Mouse (Mus musculus) thymus, postnatal 14 days (tissue): ENCODE results near the gene Rgs9.
A peak's percentile ranks its signal among the peaks of the same experiment; 100 is the strongest.
"Not testable (repeated sequence)": the region's sequence is repeated elsewhere in the genome, so short reads cannot be mapped to it uniquely, and the experiment has no call there.

Experiments used
- DNase-seq: peaks from one replicate; pipeline ENCODE4 v3.0.0; 2021

The Rgs9 gene

DNA sequence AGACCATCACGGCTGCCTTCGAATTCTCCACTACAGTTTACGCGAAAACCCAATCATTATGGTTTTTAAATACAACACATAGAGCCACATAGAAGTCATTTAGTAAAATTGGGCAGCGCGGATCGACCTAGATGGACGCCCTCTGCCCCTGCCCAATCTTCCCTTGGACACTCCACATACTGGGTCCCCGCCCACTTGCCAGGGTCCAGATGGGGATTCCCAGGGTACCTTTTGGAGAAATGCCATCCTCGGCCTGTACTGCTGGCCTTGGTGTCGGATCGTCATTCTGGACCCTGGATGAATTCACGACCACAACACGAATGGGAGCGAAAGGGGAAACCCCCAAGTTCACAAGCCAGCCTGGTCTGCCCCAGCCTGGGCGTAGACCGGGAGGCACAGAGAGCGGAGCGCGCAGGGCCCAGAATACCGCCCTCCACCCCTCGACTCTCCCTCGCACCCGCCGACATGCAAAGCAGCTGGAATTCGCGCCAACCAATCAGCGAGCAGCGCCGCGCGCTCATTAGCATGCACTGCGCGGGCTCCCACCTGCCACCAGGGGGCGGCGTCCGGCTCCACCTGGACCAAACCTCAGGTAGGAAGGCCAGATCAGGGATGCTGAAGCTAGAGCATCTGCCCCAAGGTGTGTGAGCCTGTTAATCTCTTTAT is at the start of gene Rgs9:
TSS of gene Rgs9 (minus strand) at position 420 of the 666 bp plus-strand sequence.
- peak; percentile 95 for DNase-seq

DNA sequence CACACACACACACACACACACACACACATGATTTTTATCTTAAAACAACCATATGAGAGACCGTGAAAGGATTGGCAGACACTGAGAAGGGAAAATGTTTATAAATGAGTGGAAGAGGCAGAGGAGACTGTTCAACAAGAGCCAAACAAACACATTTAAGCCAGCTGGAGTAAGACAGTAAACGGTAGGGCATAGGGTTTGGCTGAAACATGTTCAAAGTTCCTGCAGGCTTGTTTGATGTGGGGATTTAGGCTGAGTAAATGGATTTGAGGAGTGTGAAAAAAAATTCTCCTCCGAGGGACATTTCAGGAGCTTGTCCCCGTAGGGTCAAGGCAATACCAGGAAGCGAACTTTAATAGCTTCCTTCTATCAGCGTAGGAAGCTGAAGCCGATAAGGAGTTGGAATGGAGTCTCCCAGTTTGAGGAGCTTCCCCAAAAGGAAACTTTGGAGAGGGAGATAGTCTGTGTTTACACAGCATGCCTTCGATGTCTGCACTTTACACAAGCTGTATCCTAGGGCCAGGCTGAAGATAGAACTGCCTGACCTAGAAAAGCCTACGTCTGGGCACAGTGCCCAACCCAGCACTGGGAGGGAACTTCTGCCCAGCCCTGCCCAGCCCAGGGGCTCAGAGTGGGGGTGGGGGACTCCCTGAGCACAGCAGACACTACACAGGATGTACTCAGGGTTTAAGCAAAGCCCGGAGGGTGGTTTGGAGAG is 49.5 kb upstream of the Rgs9 start:
- DNase-seq: peak; percentile 58

DNA sequence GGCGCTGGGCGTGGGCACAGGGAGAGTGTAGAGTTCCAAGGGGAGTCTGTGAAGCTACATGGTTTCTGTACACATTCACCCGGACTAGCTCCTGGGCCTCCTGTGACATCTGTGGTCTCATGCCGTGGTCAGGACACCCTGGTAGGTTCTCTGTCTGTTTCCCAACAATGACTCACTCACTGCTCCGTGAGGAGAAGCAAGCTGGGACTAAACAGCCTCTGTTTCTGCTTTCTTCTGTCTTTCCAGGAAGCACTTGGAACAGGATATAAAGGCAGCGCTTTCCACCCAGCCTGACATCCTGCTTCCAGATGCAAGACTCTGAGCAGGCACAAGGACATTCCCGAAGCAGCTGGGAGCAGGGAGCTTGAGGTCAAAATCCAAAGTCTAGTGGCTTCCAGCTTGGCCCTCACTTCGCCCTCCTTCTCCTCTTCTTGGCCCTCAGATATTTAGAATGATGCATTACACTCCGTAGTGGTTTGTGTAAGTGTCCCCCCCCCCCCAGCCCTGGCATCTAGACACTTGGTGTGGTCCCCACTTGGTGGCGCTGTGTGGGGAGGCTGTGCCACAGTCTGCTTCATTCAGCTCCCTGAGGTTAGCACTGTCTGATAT is 46.2 kb upstream of the Rgs9 start:
- DNase-seq: peak; percentile 43

DNA sequence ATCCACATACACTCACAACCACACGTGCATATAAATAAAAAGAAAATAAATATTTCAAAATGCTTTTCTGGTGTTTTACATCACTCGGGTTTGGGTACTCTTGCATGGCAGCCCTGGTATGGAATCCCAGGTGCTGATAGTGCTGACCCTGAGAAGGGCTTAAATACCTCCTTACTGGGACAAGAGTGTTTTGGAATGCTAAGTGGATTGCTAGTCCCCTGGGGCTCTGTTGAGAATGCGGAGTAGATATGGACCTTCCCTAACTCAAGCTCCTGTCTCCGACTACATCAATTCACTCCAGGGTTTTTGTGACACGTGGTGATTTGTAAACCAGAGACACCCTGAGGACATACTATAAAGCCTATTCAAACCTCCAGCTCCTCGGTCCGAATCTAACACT is 45.6 kb upstream of the Rgs9 start:
- DNase-seq: no peak

DNA sequence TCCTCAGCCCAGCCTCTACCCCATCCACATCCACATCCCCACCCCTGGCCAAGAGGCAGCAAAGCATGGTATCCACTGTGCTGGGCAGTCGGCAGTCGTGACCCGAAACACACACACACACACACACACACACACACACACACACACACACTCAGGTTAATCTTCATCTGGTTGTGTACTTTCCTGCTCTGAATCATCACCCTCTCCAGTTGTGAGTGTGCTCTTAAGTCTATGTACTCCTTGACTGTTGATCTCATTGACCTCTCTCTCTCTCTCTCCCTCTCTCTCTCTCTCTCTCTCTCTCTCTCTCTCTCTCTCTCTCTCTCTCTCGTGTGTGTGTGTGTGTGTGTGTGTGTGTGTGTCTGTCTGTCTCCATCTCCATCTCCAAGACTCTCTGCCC is 44.7 kb upstream of the Rgs9 start:
- not testable (repeated sequence) for DNase-seq

DNA sequence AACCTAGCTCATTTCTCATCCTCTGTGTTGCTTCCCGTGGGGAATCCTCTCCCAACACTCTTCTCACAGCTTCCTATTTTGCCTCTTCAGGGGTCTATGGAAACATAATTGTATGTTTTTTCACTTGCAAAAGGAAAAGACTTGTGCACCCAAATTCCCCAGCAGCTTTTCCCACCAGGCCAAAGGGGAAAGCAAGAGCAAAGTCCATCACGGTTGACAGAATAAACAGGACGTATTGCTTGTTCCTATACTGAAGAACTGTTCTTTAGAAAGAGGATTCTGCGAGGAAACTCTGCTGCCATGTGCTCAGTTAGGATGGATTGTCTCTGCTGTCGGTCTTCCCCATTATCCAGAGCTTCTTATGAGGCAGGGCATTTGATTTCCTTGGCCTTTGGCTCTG is 42.6 kb upstream of the Rgs9 start:
- no peak for DNase-seq

DNA sequence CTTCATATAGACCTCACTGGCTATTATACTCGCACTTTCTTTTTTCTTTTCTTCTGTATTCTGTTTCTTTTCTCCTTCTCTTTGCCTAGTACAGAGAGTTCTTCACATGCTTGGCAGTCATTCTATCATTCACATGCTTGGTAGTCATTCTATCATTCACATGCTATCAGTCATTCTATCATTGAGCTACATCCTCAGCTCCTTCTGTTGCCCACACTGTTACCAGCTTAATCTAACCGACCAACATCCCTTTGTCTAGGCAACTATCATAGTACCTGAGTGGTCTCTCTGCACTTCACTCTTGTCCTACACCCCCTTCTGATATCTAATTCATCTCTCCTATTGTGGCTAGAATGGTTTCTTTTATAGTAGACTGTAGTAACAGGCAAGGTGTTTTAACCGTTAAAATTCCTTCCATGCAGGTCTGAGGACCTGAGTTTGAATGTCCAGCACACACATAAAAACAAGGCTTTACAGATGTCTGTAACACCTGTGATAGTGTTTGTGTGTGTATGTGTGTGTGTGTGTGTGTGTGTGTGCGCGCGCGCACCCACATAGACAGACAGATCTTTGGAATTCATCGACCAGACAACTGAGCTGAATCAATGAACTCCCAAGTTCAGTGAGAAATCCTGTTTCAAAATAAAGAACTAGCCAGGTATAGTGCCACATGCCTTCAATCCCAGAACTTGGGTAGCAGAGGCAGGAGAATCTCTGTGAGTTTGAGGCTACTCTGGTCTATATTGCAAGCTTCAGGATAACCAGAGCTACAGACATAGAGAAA is 41.4 kb upstream of the Rgs9 start:
- DNase-seq: no peak

DNA sequence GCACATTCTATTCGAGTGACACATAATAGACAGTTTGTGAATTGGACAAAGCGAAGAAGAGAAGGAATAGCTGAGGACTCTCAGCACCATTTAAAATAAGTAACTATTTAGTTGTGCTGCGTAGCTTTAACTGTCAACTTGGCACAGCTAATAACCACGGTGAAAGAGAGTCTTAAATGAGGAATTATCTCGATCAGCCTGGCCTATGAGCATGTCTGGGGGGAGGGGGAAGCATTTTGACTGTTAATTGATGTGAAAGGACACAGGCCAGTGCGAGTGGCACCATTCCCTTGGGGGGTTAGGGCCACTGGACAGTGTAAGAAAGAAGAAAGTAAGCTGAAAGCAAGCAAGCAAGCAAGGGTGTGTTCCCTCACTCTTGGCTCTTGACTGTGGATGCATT is 38.0 kb upstream of the Rgs9 start:
- no peak for DNase-seq

DNA sequence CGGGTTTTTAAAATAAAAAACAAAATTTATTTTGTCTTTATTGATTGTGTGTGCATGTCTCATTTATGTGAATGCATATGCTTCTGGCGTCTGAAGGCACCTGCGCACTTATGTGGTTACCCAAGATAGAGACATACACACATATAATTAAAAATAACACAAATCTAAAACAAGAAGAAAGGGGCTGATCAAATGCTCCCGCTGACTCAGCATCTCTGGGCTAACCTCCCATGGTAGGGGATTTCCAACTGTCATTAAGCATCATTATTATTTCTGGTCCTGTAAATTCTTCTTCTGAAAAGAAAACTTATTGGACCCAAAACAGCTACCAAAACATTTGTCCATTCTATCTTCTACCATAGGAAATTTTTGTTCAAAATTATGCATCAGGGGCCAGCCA is 36.8 kb upstream of the Rgs9 start:
- no peak for DNase-seq

DNA sequence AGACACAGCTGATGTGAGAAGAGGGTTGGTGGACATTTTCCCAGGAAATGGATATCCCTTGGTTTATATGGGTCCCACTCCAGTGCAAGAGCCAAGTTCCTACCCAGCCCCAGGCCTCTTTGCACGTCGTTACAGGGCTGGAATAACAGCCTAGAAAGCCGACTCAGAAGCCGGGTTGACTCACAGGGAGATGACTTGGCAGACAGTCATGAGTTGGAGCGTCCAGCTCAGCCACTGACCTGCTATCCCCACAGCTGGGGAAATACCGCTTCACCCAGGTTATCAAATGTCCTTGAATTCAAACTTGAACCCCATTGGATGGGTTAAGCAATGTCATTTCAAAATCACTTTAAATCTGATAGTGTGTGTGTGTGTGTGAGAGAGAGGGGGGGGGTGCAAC is 34.8 kb upstream of the Rgs9 start:
- no peak for DNase-seq

DNA sequence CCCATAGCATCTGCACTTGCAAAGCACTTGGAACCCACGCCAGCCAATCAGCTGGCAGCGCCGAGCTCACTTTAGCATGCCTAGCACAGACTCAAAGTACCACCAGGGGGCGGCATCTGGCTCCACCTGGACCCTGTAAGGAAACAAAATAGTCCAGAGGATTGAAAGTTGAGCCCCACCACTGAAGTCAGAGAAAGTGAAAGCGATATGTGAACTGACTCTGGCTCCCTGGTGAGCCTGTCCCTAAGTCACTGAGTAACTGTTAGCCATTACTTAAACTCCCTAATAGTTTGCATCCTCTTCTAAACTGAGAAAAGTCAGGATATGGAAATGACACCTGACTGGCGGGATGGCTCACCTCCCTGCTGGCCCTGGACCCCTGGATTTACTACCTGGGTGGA is 33.5 kb upstream of the Rgs9 start:
- peak; percentile 97 for DNase-seq

DNA sequence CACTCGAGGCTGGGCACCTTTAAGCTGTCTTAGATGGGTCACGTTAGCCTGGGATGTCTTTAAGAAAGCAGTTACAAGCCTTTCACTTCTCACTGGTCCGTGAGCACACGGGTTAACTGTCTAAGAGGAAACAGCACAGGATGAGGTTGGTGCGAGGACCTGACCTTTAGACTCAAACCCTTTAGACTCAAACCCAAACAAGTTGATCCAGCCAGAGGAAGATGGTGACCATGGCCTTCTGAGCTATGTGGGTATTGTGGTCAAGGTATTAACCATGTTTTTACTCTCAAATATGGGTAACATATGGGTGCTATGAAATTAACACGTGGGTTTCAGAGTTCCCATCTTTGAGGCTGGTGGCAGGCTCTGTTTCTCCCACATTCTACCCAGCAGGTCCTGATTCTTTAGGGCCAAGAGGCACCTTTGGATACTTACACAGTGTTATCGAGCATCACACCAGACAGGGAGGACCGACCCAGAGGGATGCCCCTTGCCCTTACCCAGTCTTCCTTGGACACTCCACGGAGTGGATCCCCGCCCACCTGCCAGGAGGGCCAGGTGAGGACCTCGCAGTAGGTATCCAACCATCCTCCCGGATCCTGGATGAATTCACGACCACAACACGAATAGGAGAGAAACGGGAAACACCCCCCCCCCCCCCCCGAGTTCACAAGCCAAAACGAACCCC is 32.9 kb upstream of the Rgs9 start:
- no peak for DNase-seq

DNA sequence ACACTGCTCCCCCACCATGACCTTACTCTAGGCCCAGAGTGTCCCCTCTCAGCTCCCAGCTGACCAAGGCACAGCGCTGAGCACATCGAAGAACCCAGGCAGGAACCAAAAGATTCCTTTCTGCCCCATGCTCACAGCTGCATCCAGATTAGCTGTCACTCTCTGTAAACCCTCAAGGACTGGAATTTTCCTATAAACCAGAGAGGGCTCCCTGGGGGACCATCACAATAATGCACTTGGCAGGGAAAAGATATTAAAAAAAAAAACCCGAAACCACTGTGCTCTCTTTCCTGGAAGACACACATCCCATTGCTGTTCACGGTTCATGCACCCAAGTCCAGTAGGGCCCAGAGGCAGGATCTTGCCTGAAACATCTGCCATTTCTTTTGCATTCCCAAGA is 31.4 kb upstream of the Rgs9 start:
- no peak for DNase-seq

DNA sequence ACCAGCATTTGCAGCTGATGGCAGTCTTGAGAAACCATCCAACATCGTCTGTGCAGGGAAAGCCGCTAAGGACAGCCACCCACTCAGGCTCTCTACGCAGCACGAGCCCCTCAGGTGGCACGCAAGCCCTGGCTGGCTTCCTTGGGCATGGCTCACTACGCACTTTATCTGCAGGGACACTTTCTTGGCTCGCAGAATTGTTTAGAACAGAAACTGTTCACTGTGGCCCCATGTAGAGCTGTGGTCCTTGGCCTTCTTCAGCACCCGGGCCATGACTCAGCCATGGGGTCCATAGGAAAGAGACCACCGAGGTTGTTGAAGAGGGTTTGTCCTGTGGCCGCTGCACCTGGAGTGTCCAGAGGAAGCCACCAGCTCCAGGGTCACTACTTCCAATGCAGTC is 30.0 kb upstream of the Rgs9 start:
- DNase-seq: no peak

DNA sequence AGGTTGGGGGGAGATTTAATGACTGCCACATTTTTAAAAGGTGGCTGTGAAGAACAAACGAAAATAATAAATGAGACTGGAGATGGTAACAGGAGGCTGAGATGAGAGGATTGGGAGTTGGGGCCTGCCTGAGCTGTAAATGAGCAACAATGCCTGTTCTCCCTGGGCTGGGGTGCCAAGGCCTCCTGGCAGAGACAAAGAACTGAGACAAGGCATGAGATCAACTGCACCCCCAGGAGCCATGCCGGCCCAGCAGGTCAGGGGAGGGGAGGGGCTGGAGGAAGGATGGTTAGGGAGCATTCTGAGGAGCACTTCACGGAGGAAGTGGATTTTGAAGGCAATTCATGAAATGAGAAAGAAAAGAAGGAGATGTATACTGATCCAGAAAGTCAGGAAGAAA is 29.5 kb upstream of the Rgs9 start:
- DNase-seq: no peak

DNA sequence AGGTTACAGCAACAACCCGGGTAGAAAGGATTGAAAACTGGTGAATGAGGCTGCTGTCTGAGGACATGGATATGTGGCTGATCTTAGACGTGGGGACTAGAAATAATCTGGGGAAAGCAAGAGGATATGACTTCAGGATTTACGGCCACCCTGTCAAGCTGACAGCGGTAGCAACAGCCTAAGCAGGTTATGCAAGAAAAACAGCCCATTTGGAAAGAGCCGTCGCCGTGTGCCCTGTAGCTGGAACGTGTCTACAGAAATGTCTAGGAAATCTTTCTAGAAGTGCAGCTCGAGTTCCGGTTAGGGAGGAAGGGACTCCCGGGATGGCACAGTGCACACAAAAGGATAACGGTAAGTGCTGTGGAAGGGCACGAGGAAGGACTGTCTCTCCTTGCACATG is 28.3 kb upstream of the Rgs9 start:
- DNase-seq: no peak

DNA sequence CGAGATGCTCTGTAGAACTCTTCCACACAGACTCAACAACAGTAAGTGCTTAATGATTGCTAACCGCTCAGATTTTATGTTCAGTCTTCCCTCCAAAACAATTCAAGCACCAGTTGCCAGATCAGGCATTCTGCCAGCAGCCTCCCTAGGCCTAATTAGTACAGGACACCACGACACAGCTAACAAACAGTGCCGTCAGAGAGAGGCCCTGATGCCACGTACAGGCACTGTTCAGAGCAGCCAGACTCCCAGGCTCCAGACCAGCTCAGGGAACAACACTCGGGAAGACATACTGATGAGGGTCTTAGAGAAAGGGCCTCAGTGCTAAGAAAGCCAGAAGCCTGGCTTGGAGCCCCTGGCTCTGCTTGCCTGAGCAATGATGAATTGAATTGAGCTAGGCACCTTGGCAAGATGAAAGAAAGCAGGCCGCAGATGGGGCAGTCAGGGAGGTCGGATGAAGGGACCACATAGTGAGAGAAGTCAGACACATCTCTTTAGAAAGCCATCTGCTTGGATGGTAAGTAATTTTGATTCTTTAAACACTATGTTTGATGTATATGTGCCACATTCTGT is 22.5 kb upstream of the Rgs9 start:
- DNase-seq: no peak

DNA sequence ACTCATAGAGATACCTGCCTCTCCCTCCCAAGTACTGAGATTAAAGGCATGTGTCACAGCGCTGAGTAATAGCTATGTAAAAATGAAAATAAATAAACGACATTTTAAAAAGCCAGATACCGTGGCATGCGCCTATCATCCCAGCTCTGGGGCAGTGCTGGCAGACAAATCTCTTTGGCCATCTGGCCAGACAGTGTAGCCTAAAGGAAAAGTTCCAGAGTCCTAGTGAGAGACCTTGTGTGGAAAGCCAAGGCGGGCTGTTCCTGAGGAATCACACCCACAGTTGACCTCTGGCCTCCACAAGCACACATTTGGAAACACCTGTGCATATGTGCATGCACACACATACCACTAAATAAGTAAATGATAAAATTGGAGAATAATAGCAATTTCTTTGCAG is 22.0 kb upstream of the Rgs9 start:
- DNase-seq: no peak

DNA sequence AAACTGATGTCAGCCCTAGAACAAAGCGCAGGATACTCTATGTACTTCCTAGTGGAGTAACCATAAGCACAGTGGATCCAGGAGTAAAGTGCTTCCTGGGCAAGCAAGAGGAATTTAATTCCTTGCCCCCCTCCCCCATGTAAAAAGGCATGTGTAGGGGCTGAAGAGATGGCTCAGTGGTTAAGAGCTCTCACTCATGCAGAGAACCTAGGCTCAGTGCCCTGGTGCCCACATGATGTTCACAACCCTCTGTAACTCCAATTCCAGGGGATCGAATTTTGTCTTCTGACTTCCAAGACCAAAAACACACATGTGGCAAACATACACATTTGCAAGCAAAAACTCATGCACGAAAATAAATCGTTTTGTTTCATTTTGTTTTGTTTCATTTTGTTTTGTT is 21.5 kb upstream of the Rgs9 start:
- no peak for DNase-seq

DNA sequence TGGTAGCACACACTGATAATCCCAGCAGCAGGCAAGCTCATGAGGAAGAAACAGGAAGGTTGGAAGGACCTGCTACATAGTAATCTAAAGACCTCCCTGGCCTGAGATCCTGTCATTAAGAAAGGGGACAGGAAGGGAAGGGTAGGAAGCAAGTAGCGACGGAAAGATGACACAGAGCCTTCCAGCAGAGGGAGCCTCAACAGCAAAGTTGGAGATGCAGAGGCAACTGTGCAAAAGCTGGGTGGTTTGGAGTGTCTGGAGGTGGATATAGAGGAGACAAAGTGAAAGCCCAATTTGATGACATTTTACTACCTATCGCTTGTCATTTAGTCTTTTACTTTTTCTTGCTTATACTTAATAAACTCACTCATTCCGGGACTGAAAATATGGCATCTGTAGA is 19.0 kb upstream of the Rgs9 start:
- DNase-seq: peak; percentile 67

DNA sequence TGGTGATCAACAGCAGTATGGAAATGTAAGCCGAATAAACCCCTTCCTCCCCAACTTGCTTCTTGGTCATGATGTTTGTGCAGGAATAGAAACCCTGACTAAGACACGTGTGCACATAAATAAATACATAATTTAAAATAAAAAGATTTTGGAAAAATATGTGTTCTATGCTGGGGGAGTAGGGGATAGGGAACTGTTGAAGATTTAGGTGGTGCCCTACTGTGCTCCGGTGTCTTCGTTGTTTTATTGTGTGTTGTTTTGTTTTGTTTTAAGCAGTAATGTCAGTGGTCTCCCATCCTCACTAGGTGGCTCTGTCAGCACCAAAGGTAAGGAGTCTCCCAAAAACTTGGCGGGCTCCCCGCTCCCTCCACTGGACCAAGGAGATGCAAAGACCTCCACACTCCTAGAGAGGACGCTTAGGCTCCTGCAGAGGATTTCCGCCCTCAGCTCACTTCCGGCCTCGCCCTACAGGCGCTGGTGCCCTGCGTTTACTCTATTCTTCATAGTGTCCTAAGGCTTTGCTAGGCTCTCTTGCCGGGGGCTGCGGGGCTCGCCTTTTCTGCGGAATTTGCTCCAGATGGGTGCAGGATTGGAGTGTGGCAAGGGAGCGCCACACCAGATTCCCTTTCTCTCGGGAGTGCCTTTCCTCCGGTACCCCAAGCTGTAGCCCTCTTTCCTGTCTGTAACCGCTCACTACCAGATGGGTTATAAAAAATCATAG is 14.1 kb upstream of the Rgs9 start:
- peak; percentile 83 for DNase-seq

DNA sequence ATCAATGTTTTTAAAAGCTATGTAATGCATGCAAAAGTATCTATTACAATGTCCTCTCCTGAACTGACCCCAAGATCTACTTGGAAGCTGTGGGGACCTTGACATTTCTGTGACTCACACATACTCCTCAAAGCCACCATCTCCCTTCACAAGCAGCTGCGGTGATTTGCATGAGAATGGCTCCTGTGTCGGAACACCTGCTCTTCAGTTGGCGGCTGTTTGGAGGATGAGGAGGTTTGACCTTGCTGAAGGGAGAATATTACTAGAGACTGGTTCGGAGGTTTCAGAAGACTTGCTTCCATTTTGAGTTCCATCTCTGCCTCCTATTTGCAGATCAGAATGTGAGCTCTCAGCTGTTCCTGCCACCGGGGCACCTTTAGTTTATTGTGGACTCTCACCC is 7.8 kb upstream of the Rgs9 start:
- DNase-seq: no peak
